Mouse (Mus musculus) midbrain, embryonic 16.5 days (tissue): ENCODE measurements at regions not wholly inside any gene's neighbourhood (a gene's known extent, or its start where the extent isn't known, plus 50 kb on each side); places are given as distances from the start of the nearest gene placed in this dataset.
A peak's percentile ranks its signal among the peaks of the same experiment; 100 is the strongest.
"Not testable (repeated sequence)": the region's sequence is repeated elsewhere in the genome, so short reads cannot be mapped to it uniquely, and the experiment has no call there.

ENCODE experiments used
- ATAC-seq: fragments of 200-750 bp; cut with Nextera tagmentation; 2 replicates; pipeline ENCODE4 v1.8.0; 2017; ENCODE audit warnings: moderate TSS enrichment
- H3K27ac ChIP-seq: fragments of 300-500 bp; sonication (generic); 2 replicates; pipeline ENCODE4 v1.5.1; 2014; ENCODE audit warnings: mild to moderate bottlenecking, low read length, mixed read lengths
- H3K27me3 ChIP-seq: fragments of 300-500 bp; sonication (generic); 2 replicates; pipeline ENCODE4 v1.6.1; 2014; ENCODE audit warnings: low read depth, low read length, mixed read lengths; ENCODE audit not compliant: control insufficient read depth, insufficient read depth
- H3K36me3 ChIP-seq: fragments of 300-500 bp; sonication (generic); 2 replicates; pipeline ENCODE4 v1.6.1; 2014; ENCODE audit warnings: mild to moderate bottlenecking, low read length, moderate library complexity, mixed read lengths; ENCODE audit not compliant: control insufficient read depth, insufficient read depth
- H3K4me1 ChIP-seq: fragments of 300-500 bp; sonication (generic); 2 replicates; pipeline ENCODE4 v1.6.1; 2014; ENCODE audit warnings: mild to moderate bottlenecking, low read length, mixed read lengths; ENCODE audit not compliant: control insufficient read depth, insufficient read depth
- H3K4me2 ChIP-seq: fragments of 300-500 bp; sonication (generic); 2 replicates; pipeline ENCODE4 v1.6.1; 2014; ENCODE audit warnings: mild to moderate bottlenecking, low read length, mixed read lengths
- H3K4me3 ChIP-seq: fragments of 300-500 bp; sonication (generic); 2 replicates; pipeline ENCODE4 v1.5.1; 2014; ENCODE audit warnings: low read depth, mild to moderate bottlenecking, low read length, moderate library complexity, mixed read lengths
- H3K9ac ChIP-seq: fragments of 300-500 bp; sonication (generic); 2 replicates; pipeline ENCODE4 v1.6.1; 2014; ENCODE audit warnings: low read depth, low read length, mixed read lengths
- H3K9me3 ChIP-seq: fragments of 300-500 bp; sonication (generic); replicated peaks from 2 replicates; pipeline ENCODE4 v1.6.1; 2014; ENCODE audit warnings: mild to moderate bottlenecking, low read length, mixed read lengths; ENCODE audit not compliant: control insufficient read depth, poor library complexity, severe bottlenecking
- WGBS: fragments of 180-500 bp; shearing (Covaris S2); extraction: QIAGEN DNeasy Blood & Tissue Kit; methylation state at CpG from one replicate; pipeline ENCODE4 v1.1.7; 2014; 5-methylcytosine and 5-hydroxymethylcytosine counted together

- H3K4me1 ChIP-seq: no peaks in the 10 kb centered on the region
- H3K4me2 ChIP-seq: no peak overlapping the region
- 70% methylated on average over 1 of the region's 1 CpGs for WGBS
- H3K9ac ChIP-seq: no peak overlapping the region
- H3K27ac ChIP-seq: no peak overlapping the region
- no peaks in the 10 kb centered on the region for H3K27me3 ChIP-seq
- no peak for ATAC-seq
- H3K36me3 ChIP-seq: no peaks in the 10 kb centered on the region
- H3K4me3 ChIP-seq: no peak overlapping the region
- no peaks in the 10 kb centered on the region for H3K9me3 ChIP-seq
Measured at GRCm38 (mm10) chr8:51409123-51409522, 2102.4 kb upstream of the Aga start.

DNA sequence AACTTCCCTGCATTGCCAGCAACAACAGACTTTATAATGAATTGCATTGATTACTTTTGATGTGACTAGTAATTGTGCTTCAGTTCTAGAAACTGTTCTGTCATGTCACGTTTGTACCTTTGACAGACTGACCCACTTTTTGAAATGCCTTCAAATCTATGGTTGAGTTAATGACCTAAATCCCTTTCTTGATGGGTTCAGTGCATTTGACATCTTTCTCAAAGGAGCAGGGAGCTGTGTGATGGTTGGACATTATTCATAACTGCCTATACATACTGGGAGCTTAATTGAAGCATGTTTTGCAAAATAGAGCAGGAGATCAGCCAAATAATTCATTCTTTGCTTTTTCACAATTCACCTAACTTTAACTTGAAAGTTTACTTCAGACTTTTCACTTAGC is 2083.1 kb upstream of the Aga start:
- no peak for ATAC-seq
- Histone ChIP-seq H3K4me1 (no peaks in the 10 kb centered on the region), H3K4me3 (no peak overlapping the region), H3K4me2 (no peak overlapping the region), H3K9me3 (no peaks in the 10 kb centered on the region), H3K36me3 (no peaks in the 10 kb centered on the region), H3K27ac (no peak overlapping the region), H3K27me3 (no peaks in the 10 kb centered on the region), H3K9ac (no peak overlapping the region)
- WGBS: 22% methylated on average over 1 of the region's 1 CpGs

- no peaks in the 10 kb centered on the region for H3K27me3 ChIP-seq
- H3K36me3 ChIP-seq: no peaks in the 10 kb centered on the region
- no peak overlapping the region for H3K4me2 ChIP-seq
- 74% methylated on average over 3 of the region's 3 CpGs for WGBS
- H3K4me3 ChIP-seq: no peak overlapping the region
- H3K4me1 ChIP-seq: no peaks in the 10 kb centered on the region
- no peak overlapping the region for H3K9ac ChIP-seq
- H3K27ac ChIP-seq: no peak overlapping the region
- no peaks in the 10 kb centered on the region for H3K9me3 ChIP-seq
- no peak for ATAC-seq
Measured at GRCm38 (mm10) chr8:51428851-51429250, 2082.7 kb upstream of the Aga start.

- no peak overlapping the region for H3K4me2 ChIP-seq
- no peaks in the 10 kb centered on the region for H3K9me3 ChIP-seq
- no peak overlapping the region for H3K4me3 ChIP-seq
- WGBS: 69% methylated on average over 5 of the region's 5 CpGs
- no peaks in the 10 kb centered on the region for H3K27me3 ChIP-seq
- no peak overlapping the region for H3K9ac ChIP-seq
- no peaks in the 10 kb centered on the region for H3K4me1 ChIP-seq
- H3K36me3 ChIP-seq: no peaks in the 10 kb centered on the region
- H3K27ac ChIP-seq: no peak overlapping the region
- no peak for ATAC-seq
Measured at GRCm38 (mm10) chr8:51447636-51448035, 2063.9 kb upstream of the Aga start.

GRCm38 (mm10) chr8:51448600-51448999 is 2062.9 kb upstream of the Aga start:
- Histone ChIP-seq H3K27ac (no peak overlapping the region), H3K9me3 (no peaks in the 10 kb centered on the region), H3K4me3 (no peak overlapping the region), H3K27me3 (no peaks in the 10 kb centered on the region), H3K9ac (no peak overlapping the region), H3K4me1 (no peaks in the 10 kb centered on the region), H3K36me3 (no peaks in the 10 kb centered on the region), H3K4me2 (no peak overlapping the region)
- 84% methylated on average over 2 of the region's 2 CpGs for WGBS
- ATAC-seq: no peak

DNA sequence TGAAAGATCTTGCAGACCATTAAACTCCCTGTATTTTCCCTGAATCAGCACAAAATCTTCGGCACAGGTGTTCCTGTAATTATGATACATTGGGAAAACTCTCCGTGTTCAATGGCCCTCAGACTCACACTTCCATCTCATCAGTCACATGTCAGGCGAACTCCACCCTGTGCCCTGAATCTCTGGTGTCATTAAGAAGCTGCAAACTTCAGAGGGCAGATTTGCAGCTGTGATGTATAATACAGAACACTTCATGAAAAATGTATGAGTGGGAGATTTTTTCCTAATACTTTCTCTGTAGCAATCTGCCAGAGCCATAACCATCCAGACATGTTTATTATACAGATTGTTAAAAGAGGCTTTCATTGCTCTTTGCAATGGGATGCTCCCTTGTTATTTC is 2032.1 kb upstream of the Aga start:
- Histone ChIP-seq H3K4me3 (no peak overlapping the region), H3K4me2 (no peak overlapping the region), H3K36me3 (no peaks in the 10 kb centered on the region), H3K27ac (no peak overlapping the region), H3K4me1 (no peaks in the 10 kb centered on the region), H3K9me3 (no peaks in the 10 kb centered on the region), H3K9ac (no peak overlapping the region), H3K27me3 (no peaks in the 10 kb centered on the region)
- 46% methylated on average over 3 of the region's 3 CpGs for WGBS
- ATAC-seq: peak; percentile 36; the same call in 1 of the 2 replicates

DNA sequence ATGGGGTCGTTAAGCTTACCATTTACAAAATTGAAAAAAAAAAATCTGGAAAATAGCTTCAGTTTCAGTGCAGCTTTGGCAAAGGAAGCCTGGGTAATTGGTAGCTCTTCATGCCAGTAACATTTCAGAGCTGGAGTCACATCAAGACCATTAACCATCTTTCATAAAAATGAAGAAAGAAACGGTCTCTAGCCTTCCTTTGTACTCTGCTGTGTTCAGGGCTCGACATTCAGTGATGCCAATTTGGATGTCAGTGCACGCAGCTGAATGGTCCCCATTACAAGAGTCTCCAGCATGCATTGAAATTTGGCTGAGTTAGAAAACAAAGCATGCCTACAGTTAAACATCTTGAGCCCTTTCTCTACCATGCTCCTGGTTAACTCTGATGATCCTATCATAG is 2009.0 kb upstream of the Aga start:
- H3K4me1 ChIP-seq: no peaks in the 10 kb centered on the region
- H3K9ac ChIP-seq: no peak overlapping the region
- WGBS: 59% methylated on average over 4 of the region's 4 CpGs
- H3K4me3 ChIP-seq: no peak overlapping the region
- ATAC-seq: no peak
- no peaks in the 10 kb centered on the region for H3K36me3 ChIP-seq
- no peaks in the 10 kb centered on the region for H3K27me3 ChIP-seq
- H3K27ac ChIP-seq: no peak overlapping the region
- H3K4me2 ChIP-seq: no peak overlapping the region
- H3K9me3 ChIP-seq: no peaks in the 10 kb centered on the region

- H3K9ac ChIP-seq: no peak overlapping the region
- no peak for ATAC-seq
- no peaks in the 10 kb centered on the region for H3K36me3 ChIP-seq
Measured at GRCm38 (mm10) chr8:51523163-51523562, 1988.4 kb upstream of the Aga start.

DNA sequence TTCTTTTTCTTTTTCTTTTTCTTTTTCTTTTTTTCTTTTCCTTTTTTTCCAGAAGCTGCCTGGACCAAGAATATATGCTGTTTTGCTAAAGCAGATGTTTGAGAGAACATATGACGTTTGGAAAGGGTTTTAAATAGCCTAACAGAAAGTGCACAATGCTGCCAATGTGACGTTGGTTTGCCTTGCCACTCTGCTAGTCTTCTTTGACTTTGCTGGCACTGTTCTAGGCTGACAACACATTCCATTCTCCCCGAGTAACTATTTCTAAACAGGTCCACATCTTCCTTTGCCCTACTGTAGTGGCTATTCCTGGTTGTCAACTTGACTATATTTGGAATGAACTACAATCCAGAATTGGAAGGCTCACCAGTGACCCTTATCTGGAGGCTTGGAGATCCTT is 1958.4 kb upstream of the Aga start:
- H3K9me3 ChIP-seq, H3K4me1 ChIP-seq, H3K4me2 ChIP-seq, H3K36me3 ChIP-seq, H3K9ac ChIP-seq, H3K4me3 ChIP-seq, ATAC-seq, H3K27ac ChIP-seq, H3K27me3 ChIP-seq: not testable (repeated sequence)
- WGBS: 80% methylated on average over 3 of the region's 3 CpGs

More at GRCm38 (mm10) chr8:51523163-51523562, 1988.4 kb upstream of the Aga start:
- H3K4me1 ChIP-seq: no peaks in the 10 kb centered on the region
- 58% methylated on average over 2 of the region's 2 CpGs for WGBS
- no peak overlapping the region for H3K4me3 ChIP-seq
- no peak overlapping the region for H3K27ac ChIP-seq
- no peaks in the 10 kb centered on the region for H3K27me3 ChIP-seq
- no peak overlapping the region for H3K4me2 ChIP-seq
- no peaks in the 10 kb centered on the region for H3K9me3 ChIP-seq
